Mouse (Mus musculus) induced T-regulatory cell, adult 2 months (primary cell): ENCODE data around the gene Slc16a14.
"Not testable (repeated sequence)": the region's sequence is repeated elsewhere in the genome, so short reads cannot be mapped to it uniquely, and the experiment has no call there.

Experiments
- DNase-seq: peaks from one replicate; pipeline ENCODE4 v3.0.0-alpha.2; 2012; ENCODE audit warnings: low read depth

Gene Slc16a14

DNA sequence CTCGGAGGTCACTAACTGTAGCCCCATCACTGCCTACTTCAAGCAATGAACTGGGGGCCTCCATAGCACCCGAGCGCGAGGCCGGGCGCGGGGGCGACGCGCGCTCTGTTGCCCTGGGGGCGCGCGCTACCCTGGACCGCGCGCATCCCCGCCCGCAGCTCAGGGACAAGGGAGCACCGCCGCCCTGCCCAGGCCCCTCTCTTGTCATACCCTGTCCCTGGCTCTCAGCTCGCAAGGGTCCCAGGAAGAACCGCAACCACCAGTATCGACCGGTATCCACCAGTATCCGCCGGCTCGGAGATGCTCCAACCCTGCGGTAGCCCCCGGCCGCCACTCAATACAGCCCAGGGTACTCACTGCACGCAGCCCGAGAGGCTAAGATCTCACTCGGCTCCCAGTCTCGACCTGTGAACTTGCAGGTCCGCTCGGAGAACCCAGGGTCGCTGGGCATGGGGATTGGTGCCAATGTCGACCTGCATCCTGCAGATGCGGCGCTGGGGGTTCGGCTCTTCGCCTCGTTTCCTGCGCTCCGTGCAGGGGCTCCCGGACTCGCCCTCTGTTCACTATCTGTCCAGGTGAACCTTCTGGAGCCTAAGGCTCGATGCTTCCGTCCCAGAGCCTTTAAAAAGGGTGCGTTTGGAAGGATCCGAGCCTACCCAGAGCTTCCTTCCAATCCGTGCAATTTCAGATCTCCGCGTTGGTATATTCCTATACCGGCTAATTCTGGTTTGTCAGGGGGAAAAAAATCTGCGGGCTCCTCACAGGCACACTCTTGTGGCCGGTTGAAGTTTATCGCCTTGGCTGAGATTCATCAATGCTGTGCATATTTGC is at the start of gene Slc16a14:
Gene Slc16a14 (minus strand): TSS at position 632 of the 831 bp plus-strand sequence.
- no peak for DNase-seq

DNA sequence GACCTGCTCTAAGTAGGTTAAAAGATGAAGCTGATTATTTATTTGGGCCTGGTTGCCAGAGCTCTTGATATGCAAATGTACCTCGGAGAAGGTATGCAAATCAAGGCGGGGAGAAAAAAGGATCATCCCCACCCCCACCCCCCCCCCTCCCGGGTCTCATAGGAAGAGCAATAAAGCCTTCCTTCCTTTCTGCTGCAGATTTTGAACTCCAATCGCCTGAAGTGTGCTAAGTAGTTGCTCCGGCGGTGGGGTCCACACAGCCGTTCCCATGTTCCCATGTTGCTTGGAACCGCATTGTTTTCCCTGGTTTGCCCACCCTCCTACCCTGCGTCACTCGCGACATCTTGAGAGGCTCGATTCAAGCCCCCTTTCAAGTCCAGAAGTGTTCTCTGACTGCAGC is 26.8 kb upstream of the Slc16a14 start:
- not testable (repeated sequence) for DNase-seq

DNA sequence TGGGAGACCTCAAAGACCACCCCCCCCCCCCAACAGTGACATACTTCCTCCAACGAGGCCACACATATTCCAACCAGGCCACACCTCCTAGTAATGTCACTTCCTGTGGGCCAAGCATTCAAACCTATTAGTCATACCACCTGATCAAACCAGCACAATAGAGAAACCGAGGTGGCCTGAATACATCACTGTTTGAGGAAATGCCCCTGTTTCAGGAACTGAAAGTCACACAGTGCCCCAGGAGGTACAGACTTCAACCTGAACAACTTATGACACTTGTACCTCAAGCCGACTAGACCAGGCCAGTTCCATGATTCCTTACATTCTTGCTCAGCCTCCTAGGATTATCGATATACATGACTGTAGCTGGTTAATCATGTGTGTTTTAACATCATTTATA is 22.8 kb upstream of the Slc16a14 start:
- DNase-seq: not testable (repeated sequence)

DNA sequence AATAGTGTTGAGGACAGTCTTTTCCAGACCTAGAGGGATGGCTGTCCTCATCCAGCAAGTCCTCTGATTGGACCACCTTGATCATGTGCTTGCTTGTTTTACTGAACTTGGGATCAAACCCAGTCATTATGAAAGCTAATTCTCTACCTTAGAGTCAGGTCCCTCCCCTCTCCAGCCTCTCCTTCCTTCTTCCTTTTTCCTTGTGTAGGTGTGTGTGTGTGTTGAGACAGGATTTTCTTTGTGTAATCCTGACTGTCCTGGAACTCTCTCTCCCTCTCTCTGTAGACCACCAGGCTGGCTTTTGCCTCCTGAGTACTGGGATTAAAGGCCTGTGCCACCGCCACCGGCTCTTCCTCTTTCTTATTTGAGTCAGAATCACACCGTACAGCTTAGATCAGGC is 21.8 kb upstream of the Slc16a14 start:
- DNase-seq: not testable (repeated sequence)

DNA sequence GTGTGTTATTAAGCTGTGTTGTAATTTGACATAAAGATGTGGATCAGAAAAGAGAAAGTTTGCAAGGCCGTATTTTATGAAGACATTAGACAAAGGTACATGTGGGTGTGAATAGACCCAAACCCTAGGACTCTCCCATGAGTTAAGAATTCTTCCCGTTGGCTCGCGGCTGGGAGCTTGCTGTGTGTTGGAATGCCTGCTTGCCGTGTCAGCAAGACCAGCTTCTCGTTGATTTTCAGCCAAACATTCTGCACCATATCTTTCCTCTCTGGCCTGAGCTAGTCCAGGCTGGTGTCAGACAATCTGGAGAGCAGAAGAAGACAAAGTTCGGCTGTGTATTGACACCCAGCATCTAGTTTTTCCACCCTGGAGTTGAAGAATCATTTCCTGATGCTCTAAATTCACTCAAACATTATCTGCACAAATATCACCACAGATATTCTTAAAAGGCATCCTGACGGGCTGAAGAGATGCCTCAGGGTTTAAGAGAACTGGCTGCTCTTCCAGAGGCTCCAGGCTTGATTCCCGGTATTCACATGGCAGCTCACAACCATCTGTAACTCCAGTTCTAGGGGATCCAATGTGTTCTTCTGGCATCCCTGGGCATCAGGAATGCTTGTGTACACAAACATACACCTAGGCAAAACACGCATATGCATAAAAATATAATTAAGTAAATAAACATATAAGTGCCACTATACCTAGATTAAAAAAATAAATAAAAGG is 17.7 kb upstream of the Slc16a14 start:
- no peak for DNase-seq

DNA sequence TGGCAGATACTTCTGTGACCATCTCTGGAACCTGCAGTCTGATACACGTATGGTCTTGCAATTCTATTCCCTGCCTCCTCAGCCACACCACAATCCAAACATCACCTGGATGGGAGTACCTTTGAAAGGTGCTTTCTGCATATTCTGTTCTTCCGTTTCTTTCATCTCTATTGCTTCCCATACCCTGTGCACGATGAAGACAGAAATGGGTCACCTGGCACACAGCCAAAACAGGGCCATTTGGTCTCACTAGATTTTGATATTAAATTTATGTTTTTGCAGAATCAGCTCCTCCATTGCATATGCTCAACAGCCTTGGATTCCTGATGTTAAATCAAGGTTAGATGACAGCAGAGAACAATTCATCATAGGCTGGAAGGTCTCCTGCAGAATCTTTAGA is 16.6 kb upstream of the Slc16a14 start:
- no peak for DNase-seq

DNA sequence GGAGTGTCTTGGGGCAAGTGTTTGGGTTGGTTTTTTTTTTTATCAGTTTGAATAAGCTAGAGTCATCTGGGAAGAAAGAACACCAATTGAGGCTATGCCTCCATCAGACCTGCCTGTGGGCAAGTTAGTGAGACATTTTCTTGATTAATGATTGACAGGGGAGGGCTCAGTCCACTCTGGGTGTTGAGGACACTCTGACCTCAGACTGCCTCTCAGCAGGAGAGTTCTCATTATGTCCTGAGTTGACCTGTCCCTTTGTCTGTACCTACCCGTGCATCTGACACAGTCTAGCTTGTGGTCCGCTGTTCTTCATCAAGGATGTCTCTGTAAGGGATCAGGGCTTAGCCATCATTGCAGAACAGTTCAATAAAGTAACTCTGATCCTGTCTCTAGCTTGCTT is 12.5 kb upstream of the Slc16a14 start:
- DNase-seq: no peak

DNA sequence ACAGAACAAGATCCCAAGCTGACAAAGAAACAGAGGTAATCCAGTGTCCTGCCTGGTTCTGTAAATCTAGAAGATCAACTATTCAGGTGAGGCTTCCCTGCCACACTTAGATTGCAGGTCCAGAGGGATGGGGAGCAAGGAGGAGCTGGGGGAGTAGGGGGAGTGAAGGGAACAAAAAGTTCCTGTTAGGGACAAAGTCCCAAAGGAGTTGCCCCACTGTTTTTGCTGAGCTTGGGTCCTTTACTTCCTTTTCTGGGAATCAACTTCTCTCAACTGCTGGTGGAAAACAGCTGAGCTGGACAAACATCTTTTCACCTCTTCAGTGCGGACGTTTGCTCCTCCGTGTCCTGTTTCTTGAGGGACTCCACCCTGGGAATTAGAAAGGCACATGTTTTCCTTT is 11.0 kb upstream of the Slc16a14 start:
- DNase-seq: no peak

DNA sequence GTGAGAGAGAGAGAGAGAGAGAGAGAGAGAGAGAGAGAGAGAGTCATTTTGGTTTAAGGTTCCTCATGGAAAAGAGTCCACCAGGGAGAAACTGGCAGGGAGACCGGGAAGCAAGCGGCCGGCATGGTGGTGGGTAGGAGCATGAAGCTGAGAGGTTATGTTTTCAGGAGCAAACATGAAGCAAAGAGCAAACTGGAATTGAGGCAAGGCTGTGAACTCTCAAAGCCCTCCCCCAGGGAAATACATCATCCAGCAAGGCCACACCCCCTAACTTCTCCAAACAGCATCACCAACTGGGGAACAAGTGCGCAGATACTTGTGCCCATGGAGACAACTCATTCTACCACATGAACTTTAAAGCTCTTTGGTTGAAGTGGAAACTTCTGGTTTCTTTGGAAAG is 8.6 kb upstream of the Slc16a14 start:
- no peak for DNase-seq

DNA sequence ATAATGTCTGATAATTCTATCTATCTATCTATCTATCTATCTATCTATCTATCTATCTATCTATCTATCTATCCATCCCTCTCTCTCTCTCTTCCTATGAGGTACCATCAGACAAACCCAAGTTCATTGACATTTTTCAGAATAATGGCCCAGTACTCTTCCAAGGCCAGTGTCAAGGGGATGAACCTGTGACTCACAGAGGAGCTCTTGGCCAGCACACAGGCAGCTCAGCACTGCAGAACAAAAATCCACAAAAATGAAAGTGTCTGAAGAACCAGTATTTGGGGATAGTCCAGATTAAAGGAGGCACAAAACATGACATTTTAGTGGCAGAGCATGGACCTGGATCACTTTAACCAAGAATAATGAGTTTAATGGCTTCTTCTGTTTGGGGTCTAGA is 7.7 kb upstream of the Slc16a14 start:
- DNase-seq: no peak

DNA sequence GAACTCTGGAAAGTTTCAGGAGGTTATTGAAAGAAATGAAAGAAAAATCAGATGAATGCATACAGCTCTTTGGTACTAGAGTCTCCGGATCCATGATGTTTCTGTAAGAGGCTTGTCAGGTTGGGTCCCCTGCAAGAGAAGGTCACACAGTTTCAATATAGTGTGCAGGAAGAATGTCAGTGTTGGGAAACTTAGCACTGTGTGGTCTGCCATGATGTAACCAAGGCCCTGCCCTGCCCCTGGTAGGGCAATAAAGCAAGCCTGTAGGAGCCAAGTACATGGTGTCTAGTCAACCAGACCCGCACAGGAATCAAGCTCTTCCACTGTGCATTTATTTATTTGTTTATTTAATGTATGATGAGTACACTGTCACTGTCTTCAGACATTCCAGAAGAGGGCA is 5.4 kb upstream of the Slc16a14 start:
- no peak for DNase-seq

DNA sequence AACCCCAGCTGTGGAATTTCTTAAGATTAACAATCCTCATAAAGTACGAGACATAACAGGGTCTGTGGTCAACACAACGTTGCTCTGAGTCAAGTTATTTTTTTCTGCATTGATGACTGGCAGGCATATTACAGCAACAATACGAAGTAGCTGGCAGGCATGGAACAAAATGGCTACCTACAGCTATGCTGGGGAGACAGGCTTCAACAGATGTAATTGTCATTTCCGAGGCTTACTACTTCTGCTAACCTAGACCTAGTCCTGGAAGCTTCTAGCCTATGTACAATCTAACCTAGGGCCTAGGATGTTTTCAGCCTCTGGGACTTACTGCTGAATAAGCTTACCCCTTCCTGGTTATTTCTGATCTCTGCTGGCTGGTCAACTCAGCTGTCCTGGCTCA is 4.5 kb upstream of the Slc16a14 start:
- DNase-seq: no peak

DNA sequence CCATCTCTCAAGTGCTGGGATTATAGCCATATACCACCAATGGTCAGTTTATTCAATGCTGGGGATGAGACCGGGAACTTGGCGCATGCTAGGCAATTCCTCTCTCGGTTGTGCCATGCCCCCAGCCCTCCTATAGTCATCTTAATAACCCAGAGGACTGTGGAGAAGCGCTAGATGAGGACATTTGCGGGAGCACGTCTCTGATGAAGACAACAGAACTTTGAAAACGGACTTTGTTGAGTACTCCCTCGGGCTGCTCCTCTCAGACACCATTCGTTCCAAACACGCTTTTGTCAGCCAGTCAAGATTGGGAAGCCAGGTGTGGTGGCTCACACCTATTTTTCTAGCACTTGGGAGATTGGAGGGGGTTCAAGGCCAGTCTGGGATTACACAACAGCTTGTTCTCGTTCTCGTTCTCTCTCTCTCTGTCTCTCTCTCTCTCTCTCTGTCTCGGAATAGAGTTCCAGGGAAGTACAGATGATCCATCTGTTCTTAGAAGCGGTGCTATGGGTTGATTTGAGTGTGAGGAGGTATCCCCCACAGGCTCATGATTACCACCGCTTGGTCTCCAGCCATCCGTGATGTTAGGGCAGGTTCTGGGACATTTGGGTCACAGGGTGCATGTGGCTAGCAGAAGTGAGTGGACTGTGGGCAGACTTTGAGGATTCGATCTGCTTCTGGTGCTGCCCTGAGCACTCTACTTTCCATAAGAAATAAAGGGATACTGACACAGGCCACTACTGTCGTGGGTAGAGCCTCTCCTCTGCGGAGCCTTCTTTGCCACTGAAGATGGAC is 2.0 kb upstream of the Slc16a14 start:
- no peak for DNase-seq

DNA sequence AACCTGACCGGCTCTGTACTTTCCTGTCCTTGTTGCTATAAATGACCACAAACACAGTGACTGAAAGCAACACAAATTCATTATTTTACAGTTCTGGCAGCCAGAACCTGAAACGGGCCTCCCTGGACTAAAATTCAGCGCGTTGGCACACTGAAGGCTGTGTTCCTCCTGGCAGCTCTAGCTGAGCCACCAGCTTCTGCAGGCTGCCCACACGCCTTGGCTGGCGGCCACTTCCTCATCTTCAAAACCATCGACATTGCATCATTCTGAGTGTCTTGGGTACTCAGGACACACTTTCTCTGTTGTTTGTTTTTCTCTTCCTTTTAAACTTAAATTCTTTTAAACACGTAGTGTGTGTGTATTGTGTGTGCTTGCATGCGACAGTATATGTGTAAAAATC is 734 bp upstream of the Slc16a14 start:
- no peak for DNase-seq

DNA sequence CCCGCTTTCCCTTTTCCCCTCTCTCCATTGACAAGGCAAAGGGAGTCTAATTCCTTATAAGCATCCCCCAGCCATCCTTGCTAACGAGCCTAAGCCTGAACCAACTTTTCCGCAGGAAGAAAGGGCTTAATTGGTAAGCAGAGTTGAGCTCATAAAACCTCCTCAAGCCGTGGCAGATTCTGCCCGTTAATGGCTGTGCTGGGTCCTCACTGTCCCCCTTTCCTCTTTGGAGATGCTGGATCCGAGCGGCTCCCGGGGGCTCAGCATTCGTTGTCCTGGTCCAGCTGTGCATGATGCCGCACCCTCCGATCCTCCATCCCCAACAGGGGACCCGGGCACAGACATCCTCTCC is 807 bp downstream of the Slc16a14 start:
- DNase-seq: no peak

DNA sequence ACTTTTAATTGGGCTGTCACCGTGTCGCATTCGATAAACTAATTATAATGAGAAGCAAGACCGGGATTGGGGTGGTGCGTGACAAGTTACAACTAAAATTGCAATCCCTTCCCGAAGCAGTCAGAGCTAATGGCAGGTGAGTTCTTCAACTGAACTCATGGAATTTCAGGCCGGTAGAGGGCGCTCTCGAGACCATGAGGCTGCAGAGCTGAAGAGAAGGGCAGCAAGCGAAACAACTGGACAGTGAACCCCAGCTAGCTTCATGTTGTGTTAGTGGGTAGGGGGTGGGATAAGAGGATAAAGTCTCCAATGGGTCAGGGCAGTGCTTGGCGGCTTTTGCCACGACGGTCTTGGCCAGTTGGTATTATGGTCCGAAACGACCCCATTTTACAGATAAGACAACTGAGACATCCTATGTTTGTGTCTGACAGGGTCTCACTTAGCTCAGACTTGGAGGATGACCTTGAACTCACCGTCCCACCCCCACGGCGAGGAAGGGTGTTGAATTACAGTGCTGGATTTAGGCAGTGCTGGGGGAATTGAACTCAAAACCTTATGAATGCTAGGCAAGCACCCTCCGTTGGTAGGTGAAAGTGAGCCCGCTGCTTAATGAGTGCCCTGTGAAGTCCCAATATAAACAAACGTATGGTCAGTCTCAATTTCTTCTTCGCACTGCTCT is 1.3 kb downstream of the Slc16a14 start:
- DNase-seq: peak; percentile 23

DNA sequence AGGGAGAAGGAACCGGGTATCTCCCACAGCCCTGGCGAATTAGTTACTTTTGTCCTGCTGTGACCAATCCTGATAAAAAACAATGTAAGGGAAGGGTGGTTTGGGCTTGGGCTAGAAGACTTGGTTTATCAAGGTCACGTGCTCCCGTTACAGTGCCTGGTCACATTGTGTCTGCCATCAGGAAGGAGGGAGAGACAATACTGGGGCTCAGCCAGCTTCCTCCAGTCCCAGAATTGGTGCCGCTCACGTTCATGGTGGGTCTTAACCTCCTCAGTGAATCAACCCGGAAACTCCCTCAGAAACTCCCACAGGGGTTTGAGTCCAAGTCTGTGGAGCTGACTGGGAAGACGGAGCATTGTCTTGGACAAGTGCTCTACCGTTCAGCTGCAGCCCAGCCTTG is 9.3 kb downstream of the Slc16a14 start:
- no peak for DNase-seq

DNA sequence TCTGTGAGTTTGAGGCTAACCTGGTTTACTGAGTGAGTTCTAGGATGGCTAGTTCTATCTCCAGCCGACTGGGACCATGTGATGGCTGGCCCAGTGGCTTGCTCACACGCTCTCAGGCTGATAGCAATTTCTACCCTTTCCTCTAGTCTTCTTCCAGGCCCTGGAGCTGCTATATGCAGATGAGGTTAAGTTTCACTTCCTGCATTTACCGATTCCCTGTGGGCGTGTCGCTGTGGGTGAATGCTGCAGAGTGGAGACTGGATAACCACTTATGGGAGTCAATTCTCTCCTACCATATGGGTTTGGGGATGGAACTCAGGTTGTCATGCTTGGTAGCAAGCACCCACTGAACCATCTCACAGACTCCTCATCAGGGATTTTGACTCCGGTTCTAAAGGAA is 10.8 kb downstream of the Slc16a14 start:
- no peak for DNase-seq

DNA sequence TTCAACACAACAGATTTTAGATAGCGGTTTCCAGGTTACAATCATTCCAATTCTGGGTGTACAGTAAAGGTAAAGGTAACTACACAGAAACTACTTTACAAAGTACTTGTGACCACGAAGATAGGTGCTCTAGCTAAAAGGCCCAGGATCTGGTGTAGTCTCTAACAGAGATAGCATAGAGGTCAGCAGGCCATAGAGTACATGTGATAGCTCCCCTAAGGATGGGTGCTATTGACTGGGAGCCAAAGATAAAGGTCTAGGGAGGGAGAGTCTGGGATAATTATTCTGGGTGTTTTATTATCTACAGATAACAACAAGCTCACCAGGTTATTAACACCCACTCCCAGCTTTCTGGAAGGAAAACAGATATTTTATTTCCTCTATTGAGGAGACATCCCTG is 11.5 kb downstream of the Slc16a14 start:
- no peak for DNase-seq

DNA sequence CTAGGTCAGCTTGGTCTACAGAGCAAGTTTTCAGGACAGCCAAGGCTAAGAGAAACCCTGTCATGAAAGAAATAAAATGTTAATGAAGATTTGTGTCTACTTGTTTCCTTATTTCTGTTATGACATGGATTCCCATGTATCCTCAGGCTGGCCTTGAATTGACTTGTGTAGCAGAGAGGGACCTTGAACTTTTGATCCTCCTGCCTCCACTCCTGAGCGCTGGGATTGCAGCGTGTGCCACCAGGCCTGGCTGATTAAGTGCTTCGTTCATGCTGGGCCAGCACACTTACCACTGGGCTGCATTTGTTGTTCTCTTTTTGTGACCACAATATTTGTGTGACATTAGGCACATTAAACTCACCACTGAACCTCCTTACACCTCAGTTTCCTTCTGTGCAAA is 16.1 kb downstream of the Slc16a14 start:
- DNase-seq: no peak

DNA sequence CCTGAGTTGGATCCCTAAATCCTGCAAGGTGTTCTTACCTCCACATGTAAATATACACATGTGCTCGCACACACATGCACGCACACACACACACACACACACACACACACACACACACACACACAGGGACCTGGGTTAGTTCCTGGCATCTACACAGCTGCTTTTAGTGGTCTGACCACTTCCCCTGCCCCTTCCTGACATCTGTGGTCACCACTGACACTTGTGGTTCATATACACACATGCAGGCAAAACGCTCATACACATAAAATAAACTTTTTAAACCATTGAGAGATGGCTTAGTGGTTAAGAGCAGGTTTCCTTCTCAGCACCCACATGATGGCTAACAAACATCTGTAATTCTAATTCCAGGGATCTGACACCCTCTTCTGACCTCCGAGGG is 19.9 kb downstream of the Slc16a14 start:
- DNase-seq: no peak

DNA sequence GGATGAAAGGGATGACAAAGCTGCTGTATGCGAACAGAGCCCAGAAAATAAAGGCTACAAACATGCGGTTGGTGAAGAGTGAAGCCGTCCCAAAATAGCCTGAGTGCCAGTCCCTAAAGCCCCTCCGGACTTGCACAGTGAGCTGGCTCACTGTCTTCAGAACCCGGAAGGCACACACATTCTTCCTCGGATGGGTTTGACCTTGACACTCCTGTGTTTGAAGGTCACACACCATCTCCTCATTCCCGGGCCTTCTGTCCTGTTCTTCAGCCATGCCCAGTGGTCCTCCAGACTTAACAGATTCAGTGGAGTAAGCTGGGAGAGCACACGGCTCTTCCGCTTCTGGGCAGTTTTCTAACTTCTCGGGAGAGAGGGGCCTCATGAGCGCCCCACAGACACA is 22.4 kb downstream of the Slc16a14 start:
- DNase-seq: no peak
